Mouse (Mus musculus) C2C12 (cell line): ENCODE measurements around the gene Mrap2. TPM values are rescaled to one million over a fixed set of nuclear protein-coding genes. Genes with fewer than 3 reads are reported as not detected.
"Not testable (repeated sequence)": the region's sequence is repeated elsewhere in the genome, so short reads cannot be mapped to it uniquely, and the experiment has no call there.

Experiments
- H3K27me3 ChIP-seq: one replicate; pipeline ENCODE4 v1.6.1; 2011; ENCODE audit not compliant: control insufficient read depth, insufficient read depth, insufficient read length
- H3K36me3 ChIP-seq: one replicate; pipeline ENCODE4 v1.6.1; 2011; ENCODE audit not compliant: control insufficient read depth, insufficient read depth
- H3K4me3 ChIP-seq: one replicate; pipeline ENCODE4 v1.5.1; 2011; ENCODE audit warnings: mild to moderate bottlenecking, control low read depth; ENCODE audit not compliant: poor library complexity, insufficient read depth, severe bottlenecking
- H3K79me2 ChIP-seq: one replicate; pipeline ENCODE4 v1.6.1; 2011; ENCODE audit not compliant: control insufficient read depth, insufficient read depth
- H3K79me3 ChIP-seq: one replicate; pipeline ENCODE4 v1.6.1; 2011; ENCODE audit warnings: low read depth, control low read depth
- H3ac ChIP-seq: one replicate; pipeline ENCODE3; 2011; ENCODE audit warnings: low read depth; ENCODE audit not compliant: control insufficient read depth, insufficient read length
- CEBPB ChIP-seq: IDR thresholded peaks from one replicate; pipeline ENCODE4 v1.6.1; 2011; ENCODE audit warnings: low read depth, mild to moderate bottlenecking, control low read depth, moderate library complexity
- CTCF ChIP-seq: IDR thresholded peaks from one replicate; pipeline ENCODE4 v1.5.1; 2011; ENCODE audit not compliant: control insufficient read depth, insufficient read depth, insufficient read length
- FOSL1 ChIP-seq: IDR thresholded peaks from one replicate; pipeline ENCODE4 v1.8.0; 2011; ENCODE audit warnings: mild to moderate bottlenecking, low read length; ENCODE audit not compliant: poor library complexity, insufficient read depth, severe bottlenecking
- MAX ChIP-seq: IDR thresholded peaks from one replicate; pipeline ENCODE4 v1.6.1; 2011; ENCODE audit warnings: mild to moderate bottlenecking, control low read depth
- MYOD1 ChIP-seq: IDR thresholded peaks from one replicate; pipeline ENCODE4 v1.6.1; 2011; ENCODE audit warnings: low read depth; ENCODE audit not compliant: control insufficient read depth, insufficient read length
- MYOG ChIP-seq: IDR thresholded peaks from one replicate; pipeline ENCODE4 v1.6.1; 2011; ENCODE audit not compliant: control insufficient read depth, insufficient read length; ENCODE audit errors: extremely low read depth
- USF1 ChIP-seq: IDR thresholded peaks from one replicate; pipeline ENCODE4 v1.6.1; 2011; ENCODE audit warnings: low read depth, mild to moderate bottlenecking, control low read depth, moderate library complexity
- polyA plus RNA-seq: library from polyadenylated mRNA; unstranded; fragments of >200 nt; fragmentation: generic; extraction: Trizol; gene quantifications from one replicate; pipeline ENCODE4 v1.2.1, GENCODE M21; 2012; ENCODE audit warnings: missing spikeins

The Mrap2 gene
- polyA plus RNA-seq, 1 experiment: 0.01 TPM

DNA sequence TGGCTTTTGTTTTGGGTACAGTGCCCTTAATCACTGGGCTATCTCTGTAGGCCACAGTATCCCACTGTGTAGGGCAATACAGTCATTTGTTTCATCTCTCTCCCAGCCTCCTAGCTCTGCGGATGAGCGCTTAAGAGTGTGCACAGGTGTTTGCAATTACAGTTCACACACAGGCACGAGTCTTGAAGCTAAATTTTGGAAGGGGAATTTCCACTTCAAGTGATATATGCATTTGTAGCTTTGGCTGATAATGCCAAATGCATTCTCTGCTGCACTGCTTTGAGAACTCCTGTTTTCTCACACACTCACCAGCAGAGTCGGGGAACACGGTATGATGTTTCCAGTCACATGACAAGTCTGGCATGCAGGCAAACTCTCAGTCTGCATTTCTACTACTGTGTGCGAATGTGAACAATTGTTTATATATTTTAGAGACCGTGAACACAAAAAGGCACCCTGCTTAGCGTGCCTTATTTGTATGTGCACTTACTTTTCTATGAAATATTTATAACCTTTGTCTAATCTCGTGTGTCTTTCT, 22.1 kb upstream of the Mrap2 start:
- Histone ChIP-seq H3K27me3 (peaks cover 8% of the 10 kb centered on the region), H3K79me3 (no peaks in the 10 kb centered on the region), H3K4me3 (no peak overlapping the region), H3ac (no peak overlapping the region), H3K36me3 (no peaks in the 10 kb centered on the region), H3K79me2 (no peaks in the 10 kb centered on the region)
- TF ChIP-seq MAX (no peak), MYOG (no peak), USF1 (no peak), MYOD1 (no peak), CTCF (no peak), CEBPB (no peak), FOSL1 (no peak)

DNA sequence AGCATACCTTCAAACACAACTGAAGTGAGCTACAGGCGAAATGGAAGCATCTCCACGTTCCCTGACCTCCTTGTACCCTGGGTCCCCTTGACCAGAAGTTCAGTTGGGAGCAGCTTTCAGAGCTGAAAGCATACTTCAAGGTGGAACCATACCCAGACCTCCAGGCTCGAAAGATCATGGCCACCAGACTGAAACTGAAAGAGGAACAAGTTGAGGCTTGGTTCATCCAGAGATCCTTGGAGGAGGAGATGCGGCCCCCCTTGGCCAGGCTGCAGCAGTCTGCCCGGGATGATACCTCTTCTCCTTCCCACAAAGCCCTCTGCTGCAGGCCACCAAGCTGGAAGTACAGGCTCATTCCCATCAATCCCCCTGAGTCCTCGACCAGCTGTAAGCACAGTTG, 17.1 kb upstream of the Mrap2 start:
- H3ac ChIP-seq, H3K4me3 ChIP-seq, H3K79me2 ChIP-seq, H3K27me3 ChIP-seq, H3K36me3 ChIP-seq, H3K79me3 ChIP-seq: not testable (repeated sequence)

DNA sequence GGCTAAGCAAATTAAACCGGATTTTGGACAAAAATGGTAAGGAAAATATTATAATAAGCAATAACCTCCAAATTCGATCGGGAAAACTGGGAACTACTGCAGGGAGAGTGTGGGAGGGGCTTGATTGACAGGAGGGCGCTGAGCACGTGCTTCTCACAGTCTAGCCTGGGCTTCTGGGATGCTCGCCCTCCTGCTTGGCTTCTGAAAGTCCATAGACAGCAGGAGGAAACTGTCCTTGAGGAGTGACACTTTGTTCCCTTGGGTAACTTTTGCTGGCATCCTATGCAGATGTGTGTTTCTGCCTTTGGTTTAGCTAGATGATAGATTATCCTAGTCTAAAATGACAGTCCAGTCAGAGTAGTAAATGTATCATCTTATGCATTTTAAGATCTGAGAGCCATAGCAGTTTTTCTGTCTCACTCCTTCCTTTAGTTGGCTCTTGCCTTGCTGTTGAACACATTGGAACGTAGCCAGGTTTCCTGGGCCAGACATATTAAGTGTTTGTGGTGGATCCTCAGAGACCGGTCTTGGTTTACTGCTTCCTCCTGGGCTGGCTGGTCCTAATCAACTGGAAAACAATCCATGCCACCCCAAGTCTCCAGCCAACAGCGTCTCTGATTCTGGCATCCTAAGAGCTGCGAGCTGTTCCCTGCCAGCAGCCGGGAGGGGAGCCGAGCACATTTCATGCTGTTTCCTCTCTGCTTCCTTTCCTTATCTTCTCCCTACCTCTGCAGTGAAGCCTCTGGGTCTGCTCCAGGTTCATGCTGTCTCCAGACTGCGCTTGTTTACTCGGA, 8.1 kb upstream of the Mrap2 start:
- H3K79me2 ChIP-seq: no peaks in the 10 kb centered on the region
- no peaks in the 10 kb centered on the region for H3K36me3 ChIP-seq
- no peak overlapping the region for H3K4me3 ChIP-seq
- no peak overlapping the region for H3ac ChIP-seq
- peaks cover 20% of the 10 kb centered on the region for H3K27me3 ChIP-seq
- no peak for TF ChIP-seq USF1
- TF ChIP-seq CEBPB: no peak
- TF ChIP-seq MYOD1: no peak
- TF ChIP-seq FOSL1: no peak
- no peaks in the 10 kb centered on the region for H3K79me3 ChIP-seq

DNA sequence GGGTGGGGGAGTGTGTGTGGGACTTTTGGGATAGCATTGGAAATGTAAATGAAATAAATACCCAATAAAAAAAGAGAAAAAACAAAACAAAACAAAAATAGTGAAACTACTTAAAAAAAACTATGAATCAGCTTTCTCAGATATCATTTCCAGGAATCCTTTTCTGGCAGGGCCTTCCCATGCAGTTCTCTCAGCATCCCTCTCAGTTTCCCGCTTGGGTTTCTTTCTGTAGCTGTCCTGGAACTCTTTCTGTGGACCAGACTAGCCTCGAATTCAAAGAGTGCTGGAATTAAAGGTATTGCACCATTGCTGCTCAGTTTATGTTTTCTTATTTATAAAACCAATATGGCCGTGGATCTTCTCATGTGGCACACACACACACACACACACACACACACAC, 1.0 kb upstream of the Mrap2 start:
- no peak overlapping the region for H3ac ChIP-seq
- H3K79me3 ChIP-seq: no peaks in the 10 kb centered on the region
- no peaks in the 10 kb centered on the region for H3K36me3 ChIP-seq
- no peaks in the 10 kb centered on the region for H3K79me2 ChIP-seq
- H3K4me3 ChIP-seq: no peak overlapping the region
- TF ChIP-seq MAX: no peak
- no peak for TF ChIP-seq FOSL1
- TF ChIP-seq CTCF: no peak
- peaks cover 33% of the 10 kb centered on the region for H3K27me3 ChIP-seq

DNA sequence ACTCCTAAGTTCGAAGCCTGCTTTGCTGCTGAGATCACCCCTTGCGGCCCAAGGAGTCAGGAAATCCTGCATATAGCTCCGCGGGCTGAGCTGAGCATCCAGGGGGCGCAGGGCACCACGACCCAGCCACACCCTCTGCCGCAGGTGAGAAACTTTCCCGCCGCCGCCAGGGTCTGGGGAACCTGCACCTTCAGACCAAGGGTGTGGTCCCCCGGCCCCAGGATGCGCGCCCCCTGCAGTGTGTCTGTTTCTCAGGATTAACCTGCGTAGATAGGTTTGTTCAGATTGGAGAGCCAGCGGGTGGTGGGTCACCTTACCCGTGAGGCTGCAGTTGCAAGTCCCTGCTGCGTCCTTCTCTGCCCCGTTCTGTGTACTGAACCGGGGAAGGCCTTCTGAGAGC, 426 bp downstream of the Mrap2 start:
- TF ChIP-seq CEBPB (no peak), MYOD1 (no peak), MYOG (no peak), FOSL1 (no peak), CTCF (no peak), MAX (no peak), USF1 (no peak)
- Histone ChIP-seq H3K79me2 (no peaks in the 10 kb centered on the region), H3K4me3 (no peak overlapping the region), H3K36me3 (no peaks in the 10 kb centered on the region), H3K27me3 (peaks cover 28% of the 10 kb centered on the region), H3K79me3 (no peaks in the 10 kb centered on the region), H3ac (no peak overlapping the region)

DNA sequence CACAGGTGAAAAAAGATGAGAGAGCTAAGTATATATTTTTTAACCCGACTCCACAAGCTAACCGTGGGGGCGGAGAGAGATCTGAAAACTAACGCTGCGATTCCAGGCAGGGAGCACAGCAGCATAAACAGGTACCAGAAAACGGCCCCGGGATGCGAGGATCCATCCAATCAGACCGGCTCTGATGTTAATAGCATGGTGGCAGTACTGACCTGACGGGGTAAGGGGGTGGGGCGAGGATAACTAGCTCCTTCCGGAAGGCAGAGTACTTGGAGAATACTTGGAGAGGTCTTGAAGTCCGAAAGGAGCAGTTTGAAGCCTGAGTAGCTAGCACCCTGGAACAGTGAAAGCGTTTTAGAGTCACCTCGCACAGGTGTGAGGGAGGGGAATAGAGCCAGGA, 1.1 kb downstream of the Mrap2 start:
- no peak overlapping the region for H3ac ChIP-seq
- no peak overlapping the region for H3K4me3 ChIP-seq
- no peaks in the 10 kb centered on the region for H3K79me3 ChIP-seq
- H3K36me3 ChIP-seq: no peaks in the 10 kb centered on the region
- H3K79me2 ChIP-seq: no peaks in the 10 kb centered on the region
- H3K27me3 ChIP-seq: peaks cover 28% of the 10 kb centered on the region
- TF ChIP-seq MYOG: no peak
- no peak for TF ChIP-seq MAX
- TF ChIP-seq MYOD1: no peak
- no peak for TF ChIP-seq FOSL1
- TF ChIP-seq CTCF: no peak
- no peak for TF ChIP-seq USF1
- TF ChIP-seq CEBPB: no peak
